Mouse (Mus musculus): ENCODE data around the gene D930048N14Rik. TPM values are rescaled to one million over a fixed set of nuclear protein-coding genes. Genes with fewer than 3 reads are reported as not detected.
A peak's percentile ranks its signal among the peaks of the same experiment; 100 is the strongest.
"Not testable (repeated sequence)": the region's sequence is repeated elsewhere in the genome, so short reads cannot be mapped to it uniquely, and the experiment has no call there.

The D930048N14Rik gene
- polyA plus RNA-seq, 1 experiment from 2014 or later, result 3.9 TPM

- Histone ChIP-seq H3K4me1 (peaks cover 19% of the 10 kb centered on the region; the same call in 1 of the 2 replicates), H3K4me2 (no peak overlapping the region), H3K4me3 (no peak overlapping the region), H3K36me3 (no peaks in the 10 kb centered on the region), H3K9me3 (no peaks in the 10 kb centered on the region), H3K27me3 (no peaks in the 10 kb centered on the region), H3K27ac (no peak overlapping the region), H3K9ac (no peak overlapping the region)
- 44% methylated on average over 7 of the region's 7 CpGs for WGBS
- no peak for ATAC-seq (ENCODE audit: borderline replicate concordance, extremely low read depth, low FRiP score, low TSS enrichment)
These were observed 7.5 kb downstream of the D930048N14Rik start for GRCm38 (mm10) chr11:51658291-51658690.

- ATAC-seq (ENCODE audit: borderline replicate concordance, extremely low read depth, low FRiP score, low TSS enrichment), result no peak
- Histone ChIP-seq H3K27me3 (no peaks in the 10 kb centered on the region), H3K9me3 (no peaks in the 10 kb centered on the region), H3K9ac (no peak overlapping the region), H3K27ac (no peak overlapping the region), H3K4me3 (no peak overlapping the region), H3K4me1 (peaks cover 19% of the 10 kb centered on the region; the same call in 1 of the 2 replicates), H3K36me3 (no peaks in the 10 kb centered on the region), H3K4me2 (no peak overlapping the region)
- WGBS, result 47% methylated on average over 6 of the region's 6 CpGs
These were observed 8.0 kb downstream of the D930048N14Rik start for GRCm38 (mm10) chr11:51658705-51659104.

- 81% methylated on average over 16 of the region's 16 CpGs for WGBS
- no peak for ATAC-seq (ENCODE audit: borderline replicate concordance, extremely low read depth, low FRiP score, low TSS enrichment)
- H3K9ac ChIP-seq, result no peak overlapping the region
These were observed 11.2 kb downstream of the D930048N14Rik start for GRCm38 (mm10) chr11:51661867-51662365.

GRCm38 (mm10) chr11:51662632-51663031 lies 11.9 kb downstream of the D930048N14Rik start:
- Histone ChIP-seq H3K9ac (no peak overlapping the region), H3K27ac (no peak overlapping the region), H3K9me3 (no peaks in the 10 kb centered on the region), H3K36me3 (no peaks in the 10 kb centered on the region), H3K4me2 (no peak overlapping the region), H3K4me1 (peaks cover 11% of the 10 kb centered on the region; the same call in 1 of the 2 replicates), H3K27me3 (no peaks in the 10 kb centered on the region), H3K4me3 (no peak overlapping the region)
- no peak for ATAC-seq (ENCODE audit: borderline replicate concordance, extremely low read depth, low FRiP score, low TSS enrichment)
- 72% methylated on average over 6 of the region's 7 CpGs for WGBS

More at GRCm38 (mm10) chr11:51661867-51662365, 11.2 kb downstream of the D930048N14Rik start:
- Histone ChIP-seq H3K36me3 (no peaks in the 10 kb centered on the region), H3K4me1 (peaks cover 18% of the 10 kb centered on the region; the same call in 1 of the 2 replicates), H3K27me3 (no peaks in the 10 kb centered on the region), H3K4me3 (no peak overlapping the region), H3K4me2 (no peak overlapping the region), H3K27ac (no peak overlapping the region), H3K9me3 (no peaks in the 10 kb centered on the region)

- not testable (repeated sequence) for H3K27ac ChIP-seq; H3K9ac ChIP-seq; H3K9me3 ChIP-seq; H3K4me2 ChIP-seq; H3K4me3 ChIP-seq; H3K27me3 ChIP-seq; H3K4me1 ChIP-seq; ATAC-seq (ENCODE audit: borderline replicate concordance, extremely low read depth, low FRiP score, low TSS enrichment); H3K36me3 ChIP-seq
- WGBS, result 74% methylated on average over 7 of the region's 7 CpGs
These were observed 14.0 kb downstream of the D930048N14Rik start for GRCm38 (mm10) chr11:51664747-51665146.

GRCm38 (mm10) chr11:51670846-51671245 lies 20.1 kb downstream of the D930048N14Rik start:
- H3K27ac ChIP-seq, result no peak overlapping the region
- ATAC-seq (ENCODE audit: borderline replicate concordance, extremely low read depth, low FRiP score, low TSS enrichment), result no peak
- no peak overlapping the region for H3K4me2 ChIP-seq
- H3K9me3 ChIP-seq, result no peaks in the 10 kb centered on the region
- 91% methylated on average over 7 of the region's 7 CpGs for WGBS
- H3K4me1 ChIP-seq, result no peaks in the 10 kb centered on the region
- no peak overlapping the region for H3K4me3 ChIP-seq
- no peaks in the 10 kb centered on the region for H3K27me3 ChIP-seq
- no peaks in the 10 kb centered on the region for H3K36me3 ChIP-seq
- no peak overlapping the region for H3K9ac ChIP-seq

GRCm38 (mm10) chr11:51671376-51671775 lies 20.6 kb downstream of the D930048N14Rik start:
- WGBS, result 73% methylated on average over 2 of the region's 2 CpGs
- ATAC-seq (ENCODE audit: borderline replicate concordance, extremely low read depth, low FRiP score, low TSS enrichment), result no peak
- Histone ChIP-seq H3K9ac (no peak overlapping the region), H3K4me3 (no peak overlapping the region), H3K36me3 (no peaks in the 10 kb centered on the region), H3K9me3 (no peaks in the 10 kb centered on the region), H3K4me1 (no peaks in the 10 kb centered on the region), H3K27me3 (no peaks in the 10 kb centered on the region), H3K4me2 (no peak overlapping the region), H3K27ac (no peak overlapping the region)

- no peaks in the 10 kb centered on the region for H3K4me1 ChIP-seq
- WGBS, result 74% methylated on average over 9 of the region's 9 CpGs
- ATAC-seq (ENCODE audit: borderline replicate concordance, extremely low read depth, low FRiP score, low TSS enrichment), result no peak
- H3K27me3 ChIP-seq, result no peaks in the 10 kb centered on the region
- no peak overlapping the region for H3K9ac ChIP-seq
- H3K36me3 ChIP-seq, result no peaks in the 10 kb centered on the region
- no peak overlapping the region for H3K4me2 ChIP-seq
- H3K4me3 ChIP-seq, result no peak overlapping the region
- no peaks in the 10 kb centered on the region for H3K9me3 ChIP-seq
- H3K27ac ChIP-seq, result no peak overlapping the region
These were observed 22.5 kb downstream of the D930048N14Rik start for GRCm38 (mm10) chr11:51673291-51673690.

- Histone ChIP-seq H3K4me1 (no peaks in the 10 kb centered on the region), H3K36me3 (no peaks in the 10 kb centered on the region), H3K4me3 (no peak overlapping the region), H3K9me3 (no peaks in the 10 kb centered on the region), H3K27ac (no peak overlapping the region), H3K9ac (no peak overlapping the region), H3K27me3 (no peaks in the 10 kb centered on the region), H3K4me2 (no peak overlapping the region)
- ATAC-seq (ENCODE audit: borderline replicate concordance, extremely low read depth, low FRiP score, low TSS enrichment), result no peak
- 71% methylated on average over 5 of the region's 5 CpGs for WGBS
These were observed 24.6 kb downstream of the D930048N14Rik start for GRCm38 (mm10) chr11:51675386-51675785.

GRCm38 (mm10) chr11:51677737-51678418 lies 27.1 kb downstream of the D930048N14Rik start:
- no peaks in the 10 kb centered on the region for H3K9me3 ChIP-seq
- H3K4me3 ChIP-seq, result no peak overlapping the region
- ATAC-seq (ENCODE audit: borderline replicate concordance, extremely low read depth, low FRiP score, low TSS enrichment), result no peak
- 58% methylated on average over 6 of the region's 6 CpGs for WGBS
- H3K4me2 ChIP-seq, result no peak overlapping the region
- no peak overlapping the region for H3K27ac ChIP-seq
- no peaks in the 10 kb centered on the region for H3K27me3 ChIP-seq
- no peaks in the 10 kb centered on the region for H3K36me3 ChIP-seq
- H3K4me1 ChIP-seq, result no peaks in the 10 kb centered on the region
- no peak overlapping the region for H3K9ac ChIP-seq

GRCm38 (mm10) chr11:51679466-51679865 lies 28.7 kb downstream of the D930048N14Rik start:
- Histone ChIP-seq H3K4me1 (no peaks in the 10 kb centered on the region), H3K4me2 (no peak overlapping the region), H3K27me3 (no peaks in the 10 kb centered on the region), H3K9ac (no peak overlapping the region), H3K4me3 (no peak overlapping the region), H3K36me3 (no peaks in the 10 kb centered on the region), H3K9me3 (no peaks in the 10 kb centered on the region), H3K27ac (no peak overlapping the region)
- ATAC-seq (ENCODE audit: borderline replicate concordance, extremely low read depth, low FRiP score, low TSS enrichment), result no peak
- WGBS, result 55% methylated on average over 3 of the region's 3 CpGs

GRCm38 (mm10) chr11:51681324-51681975 lies 30.7 kb downstream of the D930048N14Rik start:
- Histone ChIP-seq H3K4me1 (no peaks in the 10 kb centered on the region), H3K9ac (no peak overlapping the region), H3K4me3 (no peak overlapping the region), H3K27ac (no peak overlapping the region), H3K4me2 (peak overlapping the region; percentile 39), H3K27me3 (no peaks in the 10 kb centered on the region), H3K36me3 (peaks cover 9% of the 10 kb centered on the region), H3K9me3 (no peaks in the 10 kb centered on the region)
- 27% methylated on average over 13 of the region's 13 CpGs for WGBS
- peak; percentile 59; the same call in 1 of the 2 replicates for ATAC-seq (ENCODE audit: borderline replicate concordance, extremely low read depth, low FRiP score, low TSS enrichment)
